Mouse (Mus musculus): ENCODE results near the gene Epb41l3.

GRCm38 (mm10) chr17:69074095-69074494 is 1.4 kb upstream of the Epb41l3 start:
- no peak for TF ChIP-seq CTCF (IDR thresholded peaks at IDR 0.05; ENCODE audit: extremely low read depth, insufficient read length, insufficient replicate concordance, low read depth, low read length)
- TF ChIP-seq POLR2A (IDR thresholded peaks at IDR 0.05; ENCODE audit: low read depth, low read length), result no peak
